Mouse (Mus musculus): ENCODE data around the gene Pak3.

DNA sequence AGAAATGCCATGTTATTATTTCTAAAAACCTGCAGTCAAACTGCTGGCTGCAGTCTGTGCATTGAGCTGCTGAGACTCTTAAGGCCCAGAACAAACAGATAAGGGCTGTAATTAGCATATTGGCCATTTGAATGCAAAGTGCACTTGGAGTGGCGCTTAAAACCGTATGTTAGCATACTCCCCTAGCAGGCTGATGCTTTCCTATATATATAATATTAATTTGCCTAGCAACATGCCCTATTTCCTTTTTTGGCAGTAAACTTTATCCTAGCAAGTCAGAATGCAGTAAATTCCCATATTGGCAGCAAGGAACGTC, 136.7 kb downstream of the Pak3 start:
- TF ChIP-seq CTCF (IDR thresholded peaks at IDR 0.05): no peak
- no peak for TF ChIP-seq EP300 (IDR thresholded peaks at IDR 0.05)
